Mouse (Mus musculus): ENCODE measurements at regions not wholly inside any gene's neighbourhood (a gene's known extent, or its start where the extent isn't known, plus 50 kb on each side); places are given as distances from the start of the nearest gene placed in this dataset.

DNA sequence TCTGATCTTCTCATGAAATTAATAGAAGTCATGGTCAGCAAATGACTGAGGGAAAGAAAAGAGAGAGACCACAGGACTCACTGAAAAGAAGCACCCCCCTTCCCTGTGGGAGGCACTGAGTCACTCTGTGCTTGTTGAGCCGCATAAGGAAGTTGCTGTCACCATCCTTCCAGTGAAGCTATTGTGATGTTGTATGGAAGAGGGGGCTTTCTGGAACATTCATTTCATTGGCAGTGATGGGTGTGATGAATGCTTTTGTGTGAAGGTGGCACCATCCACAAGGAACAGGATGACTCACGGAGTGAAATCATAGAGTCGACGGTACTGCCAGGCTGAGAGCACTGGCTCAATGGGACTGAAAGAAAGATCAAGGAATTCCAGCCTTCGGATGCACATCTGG lies 323.5 kb upstream of the Adamts9 start:
- Histone ChIP-seq H3K4me1 (ENCODE audit: control insufficient read depth, insufficient read depth, low read length) (no peaks in the 10 kb centered on the region), H3K27me3 (ENCODE audit: control insufficient read depth, insufficient read depth, low read length) (no peaks in the 10 kb centered on the region), H3K27ac (ENCODE audit: control insufficient read depth, insufficient read depth, low read depth, low read length) (no peak overlapping the region), H3K36me3 (ENCODE audit: control insufficient read depth, insufficient read depth, low read length) (no peaks in the 10 kb centered on the region), H3K4me3 (ENCODE audit: control insufficient read depth, low read depth, low read length) (no peak overlapping the region)
- no peak for TF ChIP-seq POLR2A (IDR thresholded peaks at IDR 0.05; ENCODE audit: control insufficient read depth, low read depth, low read length)
- no peak for TF ChIP-seq CTCF (IDR thresholded peaks at IDR 0.05; ENCODE audit: control insufficient read depth, insufficient read depth, insufficient replicate concordance, low read depth, low read length)

DNA sequence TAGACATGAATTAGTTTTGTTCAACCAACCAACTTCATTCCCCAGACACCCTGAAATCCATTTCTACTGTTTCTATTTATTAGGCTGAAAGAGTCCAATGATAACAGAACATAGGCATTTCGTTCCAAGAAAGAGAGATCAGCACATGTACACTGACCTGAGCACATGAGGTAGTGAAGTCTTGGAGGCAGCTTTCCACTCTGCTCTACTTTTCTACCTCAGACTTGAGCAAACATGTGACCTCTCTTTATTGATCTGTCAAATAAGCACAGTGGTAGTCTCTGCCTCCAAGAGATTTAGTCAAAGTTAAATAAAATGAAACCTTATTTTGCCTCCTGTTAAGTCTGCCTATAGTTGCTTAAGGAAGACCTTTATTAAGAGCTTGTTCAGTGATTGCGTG lies 321.9 kb upstream of the Adamts9 start:
- Histone ChIP-seq H3K4me3 (ENCODE audit: control insufficient read depth, low read depth, low read length) (no peak overlapping the region), H3K4me1 (ENCODE audit: control insufficient read depth, insufficient read depth, low read length) (no peaks in the 10 kb centered on the region), H3K27ac (ENCODE audit: control insufficient read depth, insufficient read depth, low read depth, low read length) (no peak overlapping the region), H3K27me3 (ENCODE audit: control insufficient read depth, insufficient read depth, low read length) (no peaks in the 10 kb centered on the region), H3K36me3 (ENCODE audit: control insufficient read depth, insufficient read depth, low read length) (no peaks in the 10 kb centered on the region)
- TF ChIP-seq POLR2A (IDR thresholded peaks at IDR 0.05; ENCODE audit: control insufficient read depth, low read depth, low read length) (no peak), CTCF (IDR thresholded peaks at IDR 0.05; ENCODE audit: control insufficient read depth, insufficient read depth, insufficient replicate concordance, low read depth, low read length) (no peak)

DNA sequence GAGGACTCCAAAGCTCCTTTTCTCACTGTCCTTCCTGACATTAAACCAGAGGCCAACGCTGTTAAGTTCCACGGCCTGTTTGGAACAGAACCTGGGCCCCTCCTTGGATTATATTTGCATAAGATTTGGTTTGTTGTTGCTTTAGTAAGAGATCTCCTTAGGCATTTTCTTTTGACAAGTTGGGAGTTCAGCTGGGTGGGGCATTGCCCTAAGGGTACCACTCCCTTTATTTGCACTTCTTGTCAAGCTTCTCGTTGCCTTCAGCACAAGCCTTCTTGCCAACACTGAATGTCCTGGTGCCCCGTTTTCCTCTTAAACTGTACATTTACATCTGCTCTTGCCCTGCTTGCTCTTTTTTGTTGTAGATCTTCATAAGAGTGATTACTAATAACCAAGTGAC lies 317.5 kb upstream of the Adamts9 start:
- Histone ChIP-seq H3K27ac (ENCODE audit: control insufficient read depth, insufficient read depth, low read depth, low read length) (no peak overlapping the region), H3K27me3 (ENCODE audit: control insufficient read depth, insufficient read depth, low read length) (no peaks in the 10 kb centered on the region), H3K36me3 (ENCODE audit: control insufficient read depth, insufficient read depth, low read length) (no peaks in the 10 kb centered on the region), H3K4me3 (ENCODE audit: control insufficient read depth, low read depth, low read length) (no peak overlapping the region), H3K4me1 (ENCODE audit: control insufficient read depth, insufficient read depth, low read length) (no peaks in the 10 kb centered on the region)
- TF ChIP-seq CTCF (IDR thresholded peaks at IDR 0.05; ENCODE audit: control insufficient read depth, insufficient read depth, insufficient replicate concordance, low read depth, low read length) (no peak), POLR2A (IDR thresholded peaks at IDR 0.05; ENCODE audit: control insufficient read depth, low read depth, low read length) (no peak)

- no peaks in the 10 kb centered on the region for H3K36me3 ChIP-seq (ENCODE audit: control insufficient read depth, insufficient read depth, low read length)
- no peak overlapping the region for H3K4me3 ChIP-seq (ENCODE audit: control insufficient read depth, low read depth, low read length)
- no peak overlapping the region for H3K27ac ChIP-seq (ENCODE audit: control insufficient read depth, insufficient read depth, low read depth, low read length)
- TF ChIP-seq POLR2A (IDR thresholded peaks at IDR 0.05; ENCODE audit: control insufficient read depth, low read depth, low read length) (no peak), CTCF (IDR thresholded peaks at IDR 0.05; ENCODE audit: control insufficient read depth, insufficient read depth, insufficient replicate concordance, low read depth, low read length) (no peak)
- H3K27me3 ChIP-seq (ENCODE audit: control insufficient read depth, insufficient read depth, low read length): no peaks in the 10 kb centered on the region
- no peaks in the 10 kb centered on the region for H3K4me1 ChIP-seq (ENCODE audit: control insufficient read depth, insufficient read depth, low read length)
Observed at GRCm38 (mm10) chr6:93257130-93257841, 314.0 kb upstream of the Adamts9 start.

DNA sequence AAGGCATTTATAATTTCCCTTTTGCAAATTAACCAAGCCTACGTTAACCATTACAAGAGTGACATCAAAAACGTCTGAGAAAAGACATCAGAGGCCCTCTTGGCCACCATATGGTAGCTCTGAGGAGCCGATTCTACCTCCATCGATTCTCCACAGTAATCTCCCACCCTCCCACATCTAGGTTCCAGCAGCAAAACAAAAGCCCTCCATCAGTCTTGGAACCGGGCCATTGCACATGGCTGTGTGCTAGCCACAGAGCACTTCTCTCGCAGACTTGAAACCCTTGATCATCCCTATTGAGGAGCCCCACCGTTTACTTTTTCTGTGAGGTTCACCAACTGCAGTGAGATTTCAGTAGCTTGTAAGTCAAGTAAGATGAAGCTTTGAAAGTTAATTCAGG lies 310.5 kb upstream of the Adamts9 start:
- Histone ChIP-seq H3K27ac (ENCODE audit: control insufficient read depth, insufficient read depth, low read depth, low read length) (no peak overlapping the region), H3K4me1 (ENCODE audit: control insufficient read depth, insufficient read depth, low read length) (no peaks in the 10 kb centered on the region), H3K4me3 (ENCODE audit: control insufficient read depth, low read depth, low read length) (no peak overlapping the region), H3K27me3 (ENCODE audit: control insufficient read depth, insufficient read depth, low read length) (no peaks in the 10 kb centered on the region), H3K36me3 (ENCODE audit: control insufficient read depth, insufficient read depth, low read length) (no peaks in the 10 kb centered on the region)
- TF ChIP-seq POLR2A (IDR thresholded peaks at IDR 0.05; ENCODE audit: control insufficient read depth, low read depth, low read length): no peak
- no peak for TF ChIP-seq CTCF (IDR thresholded peaks at IDR 0.05; ENCODE audit: control insufficient read depth, insufficient read depth, insufficient replicate concordance, low read depth, low read length)

DNA sequence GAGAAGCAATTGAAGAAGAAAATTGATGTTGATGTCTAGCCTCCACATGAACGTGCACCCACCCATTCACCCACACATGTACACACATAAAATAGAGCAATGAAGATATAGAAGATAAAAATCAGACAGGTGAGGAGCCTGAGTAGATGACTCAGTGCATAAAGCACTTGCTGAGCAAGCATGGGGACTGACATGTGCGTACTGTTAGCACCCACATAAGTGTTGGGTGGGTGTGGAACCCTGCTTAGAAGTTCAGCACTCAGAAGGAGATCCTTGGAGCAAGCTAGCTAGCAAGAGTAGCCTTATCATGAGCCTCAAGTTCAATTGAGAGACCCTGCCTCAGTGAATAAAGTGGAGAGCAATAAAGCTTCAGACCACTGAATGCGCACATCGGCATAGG lies 305.7 kb upstream of the Adamts9 start:
- TF ChIP-seq POLR2A (IDR thresholded peaks at IDR 0.05; ENCODE audit: control insufficient read depth, low read depth, low read length) (no peak), CTCF (IDR thresholded peaks at IDR 0.05; ENCODE audit: control insufficient read depth, insufficient read depth, insufficient replicate concordance, low read depth, low read length) (no peak)
- Histone ChIP-seq H3K36me3 (ENCODE audit: control insufficient read depth, insufficient read depth, low read length) (no peaks in the 10 kb centered on the region), H3K27me3 (ENCODE audit: control insufficient read depth, insufficient read depth, low read length) (no peaks in the 10 kb centered on the region), H3K27ac (ENCODE audit: control insufficient read depth, insufficient read depth, low read depth, low read length) (no peak overlapping the region), H3K4me1 (ENCODE audit: control insufficient read depth, insufficient read depth, low read length) (no peaks in the 10 kb centered on the region), H3K4me3 (ENCODE audit: control insufficient read depth, low read depth, low read length) (no peak overlapping the region)

DNA sequence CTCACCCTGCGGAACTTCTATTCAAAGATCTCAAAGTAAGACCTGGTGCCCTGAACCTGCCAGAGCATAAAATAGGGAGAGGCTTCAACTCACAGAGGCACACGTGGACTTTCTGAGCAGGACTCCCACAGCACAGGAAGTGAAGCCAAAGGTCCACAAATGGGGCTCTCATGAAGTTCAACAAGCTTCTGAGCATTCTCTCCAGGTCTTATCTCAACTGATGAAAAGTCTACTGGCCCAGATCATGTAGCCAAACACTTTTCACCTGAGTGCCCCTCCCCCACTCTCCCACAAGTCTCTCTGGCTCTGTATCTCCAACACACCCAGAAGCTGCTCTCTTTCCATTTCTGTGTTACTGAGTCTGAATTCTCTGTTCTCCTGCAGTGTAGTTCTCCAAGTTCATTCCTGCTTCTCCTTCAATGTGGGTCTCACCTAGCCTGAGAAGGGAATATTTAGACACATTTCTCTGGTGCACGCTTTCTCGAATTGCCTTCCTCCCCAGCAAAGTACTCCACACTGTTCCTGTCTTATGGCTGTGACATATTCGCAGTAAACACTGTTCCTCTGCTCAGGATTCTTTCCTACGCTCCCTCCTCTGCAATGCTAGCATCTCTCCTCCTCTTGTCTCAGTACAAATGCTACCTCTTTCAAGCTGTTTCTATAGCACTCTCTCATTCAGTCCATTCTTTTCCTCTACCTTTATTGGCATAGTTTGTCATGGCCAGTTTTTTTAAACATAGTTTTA lies 303.4 kb upstream of the Adamts9 start:
- Histone ChIP-seq H3K4me3 (ENCODE audit: control insufficient read depth, low read depth, low read length) (no peak overlapping the region), H3K4me1 (ENCODE audit: control insufficient read depth, insufficient read depth, low read length) (no peaks in the 10 kb centered on the region), H3K27ac (ENCODE audit: control insufficient read depth, insufficient read depth, low read depth, low read length) (no peak overlapping the region), H3K36me3 (ENCODE audit: control insufficient read depth, insufficient read depth, low read length) (no peaks in the 10 kb centered on the region), H3K27me3 (ENCODE audit: control insufficient read depth, insufficient read depth, low read length) (no peaks in the 10 kb centered on the region)
- no peak for TF ChIP-seq POLR2A (IDR thresholded peaks at IDR 0.05; ENCODE audit: control insufficient read depth, low read depth, low read length)
- no peak for TF ChIP-seq CTCF (IDR thresholded peaks at IDR 0.05; ENCODE audit: control insufficient read depth, insufficient read depth, insufficient replicate concordance, low read depth, low read length)

All from testis, adult 2 months (tissue).